Mouse (Mus musculus) CH12.LX (cell line): ENCODE measurements around the gene Osgin1. TPM values are rescaled to one million over a fixed set of nuclear protein-coding genes. Genes with fewer than 3 reads are reported as not detected.

Source experiments
- DNase-seq: peaks from one replicate; pipeline ENCODE4 v3.0.0-alpha.2; 2013; ENCODE audit errors: extremely low read depth
- H3K27ac ChIP-seq: 2 replicates; pipeline ENCODE4 v1.5.1; 2012; ENCODE audit warnings: low read depth, mild to moderate bottlenecking, control low read depth, moderate library complexity; ENCODE audit not compliant: insufficient read depth
- H3K27me3 ChIP-seq: replicated peaks from 2 replicates; pipeline ENCODE3; 2012; ENCODE audit warnings: inconsistent platforms
- H3K36me3 ChIP-seq, 2 experiments: replicated peaks in 1 of 2; 2 replicates each; pipeline versions ENCODE3 to v1.6.1; 2012; ENCODE audit warnings: inconsistent platforms in 1 of 2, low read length in 1 of 2, mild to moderate bottlenecking in 1 of 2, mixed read lengths in 1 of 2, moderate library complexity in 1 of 2; ENCODE audit not compliant: control insufficient read depth in 1 of 2, insufficient read depth in 1 of 2
- H3K4me1 ChIP-seq, 2 experiments: 2 replicates each; pipeline ENCODE4 v1.6.1; 2012; ENCODE audit warnings: inconsistent platforms in 1 of 2, moderate library complexity in 1 of 2; ENCODE audit not compliant: insufficient read depth in 2 of 2, control insufficient read depth in 1 of 2
- H3K4me2 ChIP-seq: 2 replicates; pipeline ENCODE4 v1.6.1; 2012; ENCODE audit warnings: low read depth, mild to moderate bottlenecking, control low read depth; ENCODE audit not compliant: poor library complexity, insufficient read depth, severe bottlenecking
- H3K4me3 ChIP-seq, 3 experiments: fragments of 150-350 bp in 1 of 3; sonication (generic) in 1 of 3; replicated peaks in 1 of 3; 2 replicates each; pipeline versions ENCODE3 to v1.5.1; 2011 to 2012; ENCODE audit warnings: low read depth in 2 of 3, low read length in 2 of 3, mild to moderate bottlenecking in 2 of 3, moderate library complexity in 2 of 3, control low read depth in 1 of 3, improper control_type of control experiment in 1 of 3, inconsistent platforms in 1 of 3, mixed read lengths in 1 of 3; ENCODE audit not compliant: poor library complexity in 1 of 3
- H3K79me2 ChIP-seq: replicated peaks from 2 replicates; pipeline ENCODE4 v1.6.1; 2012; ENCODE audit warnings: mild to moderate bottlenecking, moderate library complexity; ENCODE audit not compliant: control insufficient read depth, poor library complexity, insufficient read depth, severe bottlenecking; ENCODE audit errors: extremely low read depth
- H3K9ac ChIP-seq: 2 replicates; pipeline ENCODE4 v1.6.1; 2012; ENCODE audit warnings: low read depth, mild to moderate bottlenecking, control low read depth, moderate library complexity; ENCODE audit not compliant: insufficient read depth
- H3K9me3 ChIP-seq: replicated peaks from 2 replicates; pipeline ENCODE3; 2012; ENCODE audit warnings: low read length, inconsistent platforms, mixed read lengths
- BHLHE40 ChIP-seq: IDR thresholded peaks from 2 replicates; pipeline ENCODE4 v1.6.1; 2011; ENCODE audit warnings: mild to moderate bottlenecking, low read depth, low read length, improper control_type of control experiment
- CHD1 ChIP-seq: IDR thresholded peaks from 2 replicates; pipeline ENCODE4 v1.6.1; 2012; ENCODE audit warnings: low read depth, low read length, improper control_type of control experiment, inconsistent platforms
- CTCF ChIP-seq, 2 experiments: IDR thresholded peaks in 1 of 2; conservative IDR thresholded peaks in 1 of 2; 2 replicates each; pipeline ENCODE4 v1.5.1; 2011 to 2012; ENCODE audit warnings: low read depth in 2 of 2, low read length in 2 of 2, improper control_type of control experiment in 1 of 2, inconsistent platforms in 1 of 2, mild to moderate bottlenecking in 1 of 2, moderate library complexity in 1 of 2
- E2F4 ChIP-seq: IDR thresholded peaks from 2 replicates; pipeline ENCODE4 v1.6.1; 2011; ENCODE audit warnings: low read depth, low read length, improper control_type of control experiment; ENCODE audit not compliant: insufficient replicate concordance
- ELF1 ChIP-seq: IDR thresholded peaks from 2 replicates; pipeline ENCODE4 v1.6.1; 2014; ENCODE audit warnings: low read depth, mild to moderate bottlenecking, inconsistent platforms, low read length, improper control_type of control experiment
- EP300 ChIP-seq: IDR thresholded peaks from 2 replicates; pipeline ENCODE4 v1.6.1; 2011; ENCODE audit warnings: low read length, improper control_type of control experiment
- ETS1 ChIP-seq: conservative IDR thresholded peaks from 2 replicates; pipeline ENCODE4 v1.6.1; 2012; ENCODE audit warnings: low read depth, mild to moderate bottlenecking, inconsistent platforms, low read length, improper control_type of control experiment, moderate library complexity
- JUN ChIP-seq: IDR thresholded peaks from 2 replicates; pipeline ENCODE4 v1.6.1; 2011; ENCODE audit warnings: low read depth, mild to moderate bottlenecking, low read length, improper control_type of control experiment, moderate library complexity; ENCODE audit not compliant: insufficient read depth
- JUND ChIP-seq: conservative IDR thresholded peaks from 2 replicates; pipeline ENCODE4 v1.6.1; 2011; ENCODE audit warnings: low read depth, low read length, improper control_type of control experiment
- KAT2A ChIP-seq: IDR thresholded peaks from 2 replicates; pipeline ENCODE4 v1.6.1; 2012; ENCODE audit warnings: low read length, improper control_type of control experiment, inconsistent platforms; ENCODE audit not compliant: insufficient replicate concordance
- MAFK ChIP-seq: IDR thresholded peaks from 2 replicates; pipeline ENCODE4 v1.6.1; 2011; ENCODE audit warnings: low read length, improper control_type of control experiment; ENCODE audit not compliant: insufficient replicate concordance
- MAX ChIP-seq: IDR thresholded peaks from 2 replicates; pipeline ENCODE4 v1.6.1; 2011; ENCODE audit warnings: low read length, improper control_type of control experiment
- MAZ ChIP-seq: IDR thresholded peaks from 2 replicates; pipeline ENCODE4 v1.6.1; 2012; ENCODE audit warnings: low read depth, mild to moderate bottlenecking, inconsistent platforms, low read length, improper control_type of control experiment, moderate library complexity
- NELFE ChIP-seq: IDR thresholded peaks from 2 replicates; pipeline ENCODE4 v1.6.1; 2011; ENCODE audit warnings: low read depth, low read length, improper control_type of control experiment
- NRF1 ChIP-seq: IDR thresholded peaks from 2 replicates; pipeline ENCODE4 v1.6.1; 2014; ENCODE audit warnings: low read depth, mild to moderate bottlenecking, inconsistent platforms, low read length, improper control_type of control experiment, moderate library complexity
- POLR2A ChIP-seq: IDR thresholded peaks from 2 replicates; pipeline ENCODE4 v1.6.1; 2011; ENCODE audit warnings: low read depth, mild to moderate bottlenecking, improper control_type of control experiment, low read length
- SIN3A ChIP-seq: IDR thresholded peaks from 2 replicates; pipeline ENCODE4 v1.6.1; 2012; ENCODE audit warnings: low read length, improper control_type of control experiment, inconsistent platforms
- TBP ChIP-seq: conservative IDR thresholded peaks from 2 replicates; pipeline ENCODE4 v1.6.1; 2011; ENCODE audit warnings: low read depth, low read length, improper control_type of control experiment
- TCF12 ChIP-seq: IDR thresholded peaks from 2 replicates; pipeline ENCODE4 v1.6.1; 2014; ENCODE audit warnings: low read depth, mild to moderate bottlenecking, inconsistent platforms, low read length, improper control_type of control experiment
- UBTF ChIP-seq: IDR thresholded peaks from 2 replicates; pipeline ENCODE4 v1.6.1; 2012; ENCODE audit warnings: low read depth, mild to moderate bottlenecking, inconsistent platforms, low read length, improper control_type of control experiment, moderate library complexity
- ZKSCAN1 ChIP-seq: IDR thresholded peaks from 2 replicates; pipeline ENCODE4 v1.6.1; 2012; ENCODE audit warnings: low read depth, inconsistent platforms, low read length, improper control_type of control experiment, borderline replicate concordance
- ZMIZ1 ChIP-seq: IDR thresholded peaks from 2 replicates; pipeline ENCODE4 v1.6.1; 2012; ENCODE audit warnings: low read depth, mild to moderate bottlenecking, inconsistent platforms, low read length, improper control_type of control experiment
- dilution Hi-C: fragments of 300-500 bp; cut with MboI; formaldehyde crosslinking; loops from 2 replicates; pipeline ENCODE4 v1.14.3; 2020; ENCODE audit warnings: low sequenced_read_pairs; ENCODE audit not compliant: extremely low pct_unique_long_range_greater_than_20kb, extremely low pct_ligation_motif_present
- in situ Hi-C: fragments of 300-500 bp; cut with MboI; formaldehyde crosslinking; loops from 3 replicates; pipeline ENCODE4 v1.14.3; 2019; ENCODE audit warnings: low sequenced_read_pairs, low pct_ligation_motif_present, low pct_unique_long_range_greater_than_20kb, mixed read lengths
- polyA plus RNA-seq: library from polyadenylated mRNA; unstranded; fragments of >175 nt; gene quantifications from 2 replicates; pipeline ENCODE4 v1.2.1, GENCODE M21; 2012; ENCODE audit warnings: low read depth; ENCODE audit not compliant: insufficient read length
- total RNA-seq, 2 experiments: library from RNA; depleted of rRNA; stranded (reverse); fragments of 300-350 nt in 1 of 2; fragments of >200 nt in 1 of 2; gene quantifications; 2 replicates each; pipeline ENCODE4 v1.2.3; 2012 to 2014

Gene Osgin1
- total and polyA plus RNA-seq, 3 experiments, result 0.15 to 3.0 (median 0.47) TPM

- Histone ChIP-seq H3K4me2 (no peak overlapping the region), H3K9me3 (no peaks in the 10 kb centered on the region), H3K9ac (no peak overlapping the region), H3K4me1 (peaks cover 0 to 24% of the 10 kb centered on the region in 2 experiments; a peak in 2 of 4 replicates), H3K27me3 (peaks cover 2% of the 10 kb centered on the region), H3K27ac (no peak overlapping the region), H3K4me3 (no peak overlapping the region), H3K36me3 (no peaks in the 10 kb centered on the region), H3K79me2 (no peaks in the 10 kb centered on the region)
- TF ChIP-seq TCF12 (no peak), CHD1 (no peak), MAX (no peak), KAT2A (no peak)
- dilution Hi-C loops (no loop called here), in situ Hi-C loops (no loop called here)
- no peak for DNase-seq
These were observed 22.1 kb downstream of the Osgin1 start for GRCm38 (mm10) chr8:119456045-119456444.

- DNase-seq, result no peak
- Histone ChIP-seq H3K79me2 (no peaks in the 10 kb centered on the region), H3K27ac (no peak overlapping the region), H3K9me3 (no peaks in the 10 kb centered on the region), H3K27me3 (peaks cover 22% of the 10 kb centered on the region), H3K4me3 (no peak overlapping the region), H3K36me3 (no peaks in the 10 kb centered on the region), H3K4me2 (no peak overlapping the region), H3K4me1 (peaks cover 0 to 27% of the 10 kb centered on the region in 2 experiments; a peak in 2 of 4 replicates), H3K9ac (no peak overlapping the region)
- in situ Hi-C loops, result no loop called here
- dilution Hi-C loops, result no loop called here
- TF ChIP-seq ZMIZ1 (no peak), KAT2A (no peak)
- TF ChIP-seq, all 38 proteins: peak for 0
These were observed 25.8 kb downstream of the Osgin1 start for GRCm38 (mm10) chr8:119459724-119460123.

GRCm38 (mm10) chr8:119461356-119461755 lies 27.4 kb downstream of the Osgin1 start:
- peaks cover 32% of the 10 kb centered on the region for H3K27me3 ChIP-seq
- H3K36me3 ChIP-seq, result no peaks in the 10 kb centered on the region
- H3K79me2 ChIP-seq, result no peaks in the 10 kb centered on the region
- no peak overlapping the region for H3K9ac ChIP-seq
- no peaks in the 10 kb centered on the region for H3K9me3 ChIP-seq
- peaks cover 0 to 18% of the 10 kb centered on the region in 2 experiments; a peak in 2 of 4 replicates for H3K4me1 ChIP-seq
- DNase-seq, result no peak
- in situ Hi-C loops (no loop called here), dilution Hi-C loops (no loop called here)
- TF ChIP-seq MAZ (no peak), JUND (no peak), ELF1 (no peak), EP300 (no peak), SIN3A (no peak), E2F4 (no peak), UBTF (no peak), KAT2A (no peak), NRF1 (no peak), NELFE (no peak), MAFK (no peak), ETS1 (no peak), CTCF (conservative IDR thresholded peaks at IDR 0.05 in 1 of 2, IDR thresholded peaks at IDR 0.05 in 1 of 2; ENCODE audit: low read depth in 2 of 2, low read length in 2 of 2) (no peak), MAX (no peak), JUN (no peak), POLR2A (no peak), ZMIZ1 (no peak), TBP (no peak), ZKSCAN1 (no peak), BHLHE40 (no peak)
- no peak overlapping the region for H3K4me2 ChIP-seq
- H3K4me3 ChIP-seq, result no peak overlapping the region
- no peak overlapping the region for H3K27ac ChIP-seq
